Mouse (Mus musculus) hindbrain, embryonic 10.5 days (tissue): ENCODE data around the gene Il11. TPM values are rescaled to one million over a fixed set of nuclear protein-coding genes. Genes with fewer than 3 reads are reported as not detected.
A peak's percentile ranks its signal among the peaks of the same experiment; 100 is the strongest.
"Not testable (repeated sequence)": the region's sequence is repeated elsewhere in the genome, so short reads cannot be mapped to it uniquely, and the experiment has no call there.

Experiments used
- DNase-seq: peaks from one replicate; pipeline ENCODE4 v3.0.0-alpha.2; 2017; ENCODE audit warnings: low spot score
- H3K27ac ChIP-seq: fragments of 300-500 bp; sonication (generic); 2 replicates; pipeline ENCODE4 v1.5.1; 2016; ENCODE audit warnings: mild to moderate bottlenecking, moderate library complexity
- H3K27me3 ChIP-seq: fragments of 300-500 bp; sonication (generic); 2 replicates; pipeline ENCODE4 v1.6.1; 2016; ENCODE audit warnings: mild to moderate bottlenecking; ENCODE audit not compliant: poor library complexity, insufficient read depth, severe bottlenecking
- H3K36me3 ChIP-seq: fragments of 300-500 bp; sonication (generic); 2 replicates; pipeline ENCODE4 v1.6.1; 2016; ENCODE audit warnings: mild to moderate bottlenecking, moderate library complexity
- H3K4me1 ChIP-seq: fragments of 300-500 bp; sonication (generic); replicated peaks from 2 replicates; pipeline ENCODE4 v1.6.1; 2016; ENCODE audit warnings: mild to moderate bottlenecking
- H3K4me3 ChIP-seq: fragments of 300-500 bp; sonication (generic); 2 replicates; pipeline ENCODE4 v1.5.1; 2016; ENCODE audit warnings: mild to moderate bottlenecking, moderate library complexity
- H3K9me3 ChIP-seq: fragments of 300-500 bp; sonication (generic); 2 replicates; pipeline ENCODE4 v1.6.1; 2016; ENCODE audit warnings: mild to moderate bottlenecking, moderate library complexity
- WGBS: fragments of 180-500 bp; shearing (Covaris S2); methylation state at CpG from one replicate; pipeline ENCODE4 v1.1.7; 2016; 5-methylcytosine and 5-hydroxymethylcytosine counted together
- polyA plus RNA-seq: library from polyadenylated mRNA; unstranded; fragments of >200 nt; fragmentation: Nextera tagmentation; extraction: Ambion mirVana; gene quantifications from 2 replicates; pipeline ENCODE4 v1.2.1, GENCODE M21; 2016

Il11 gene
- polyA plus RNA-seq: 0.44 and 0.96 TPM in 2 replicates

GRCm38 (mm10) chr7:4782759-4783158, at the start of gene Il11, which contains the start of gene Tmem190:
Gene Il11 (minus strand): TSS chr7:4782859.
Gene Tmem190 (plus strand): TSS chr7:4782937.
- H3K9me3 ChIP-seq: 0 out of 2 replicates have a peak, but pooled peaks cover 6% of the 10 kb centered on the region
- 0 out of 2 replicates have a peak within 1 kb of the TSS, but pooled peaks have one; percentile 12 for H3K27ac ChIP-seq
- no peak for DNase-seq
- 78% methylated on average over 2 of the region's 2 CpGs for WGBS
- H3K4me1 ChIP-seq: peaks cover 20% of the 10 kb centered on the region
- peaks cover 59% of the 10 kb centered on the region for H3K27me3 ChIP-seq
- no peak within 1 kb of the TSS for H3K4me3 ChIP-seq
- no peaks in the 10 kb centered on the region for H3K36me3 ChIP-seq

GRCm38 (mm10) chr7:4830476-4830875, 47.8 kb upstream of the Il11 start:
- Histone ChIP-seq H3K36me3 (0 out of 2 replicates have a peak, but pooled peaks cover 4% of the 10 kb centered on the region), H3K9me3 (0 out of 2 replicates have a peak, but pooled peaks cover 5% of the 10 kb centered on the region), H3K4me3 (no peak overlapping the region), H3K27ac (no peak overlapping the region), H3K4me1 (0 out of 2 replicates have a peak, but pooled peaks cover 4% of the 10 kb centered on the region), H3K27me3 (peaks cover 50% of the 10 kb centered on the region)
- 5% methylated on average over 12 of the region's 12 CpGs for WGBS
- DNase-seq: no peak

- Histone ChIP-seq H3K27ac (no peak overlapping the region), H3K9me3 (0 out of 2 replicates have a peak, but pooled peaks cover 3% of the 10 kb centered on the region), H3K27me3 (peaks cover 10% of the 10 kb centered on the region), H3K4me3 (no peak overlapping the region), H3K4me1 (0 out of 2 replicates have a peak, but pooled peaks cover 12% of the 10 kb centered on the region), H3K36me3 (0 out of 2 replicates have a peak, but pooled peaks cover 4% of the 10 kb centered on the region)
- 48% methylated on average over 4 of the region's 4 CpGs for WGBS
- no peak for DNase-seq
These were observed 42.7 kb upstream of the Il11 start for GRCm38 (mm10) chr7:4825365-4825764.

GRCm38 (mm10) chr7:4822162-4822907, 39.7 kb upstream of the Il11 start:
- Histone ChIP-seq H3K9me3 (no peaks in the 10 kb centered on the region), H3K4me1 (0 out of 2 replicates have a peak, but pooled peaks cover 12% of the 10 kb centered on the region), H3K27me3 (no peaks in the 10 kb centered on the region), H3K27ac (no peak overlapping the region), H3K36me3 (no peaks in the 10 kb centered on the region), H3K4me3 (no peak overlapping the region)
- WGBS: 72% methylated on average over 6 of the region's 6 CpGs
- DNase-seq: no peak

GRCm38 (mm10) chr7:4821690-4822089, 39.0 kb upstream of the Il11 start:
- no peak overlapping the region for H3K4me3 ChIP-seq
- WGBS: 85% methylated on average over 4 of the region's 4 CpGs

GRCm38 (mm10) chr7:4820925-4821324, 38.3 kb upstream of the Il11 start:
- H3K4me3 ChIP-seq, DNase-seq, H3K27me3 ChIP-seq, H3K9me3 ChIP-seq, H3K27ac ChIP-seq, H3K36me3 ChIP-seq: not testable (repeated sequence)
- WGBS: 92% methylated on average over 7 of the region's 7 CpGs
- 0 out of 2 replicates have a peak, but pooled peaks cover 12% of the 10 kb centered on the region for H3K4me1 ChIP-seq

More at GRCm38 (mm10) chr7:4821690-4822089, 39.0 kb upstream of the Il11 start:
- H3K27ac ChIP-seq: no peak overlapping the region
- H3K36me3 ChIP-seq: no peaks in the 10 kb centered on the region
- H3K9me3 ChIP-seq: no peaks in the 10 kb centered on the region
- no peaks in the 10 kb centered on the region for H3K27me3 ChIP-seq
- no peak for DNase-seq
- H3K4me1 ChIP-seq: 0 out of 2 replicates have a peak, but pooled peaks cover 12% of the 10 kb centered on the region

GRCm38 (mm10) chr7:4816559-4816958, 33.9 kb upstream of the Il11 start:
- Histone ChIP-seq H3K27ac (no peak overlapping the region), H3K9me3 (no peaks in the 10 kb centered on the region), H3K4me3 (no peak overlapping the region), H3K27me3 (no peaks in the 10 kb centered on the region), H3K36me3 (0 out of 2 replicates have a peak, but pooled peaks cover under 1% of the 10 kb centered on the region), H3K4me1 (peaks cover 6% of the 10 kb centered on the region)
- no peak for DNase-seq

- H3K27ac ChIP-seq: peak overlapping the region; percentile 99
- DNase-seq: no peak
- no peaks in the 10 kb centered on the region for H3K9me3 ChIP-seq
- 26% methylated on average over 8 of the region's 8 CpGs for WGBS
- peaks cover 35% of the 10 kb centered on the region for H3K4me1 ChIP-seq
- H3K4me3 ChIP-seq: peak overlapping the region; percentile 99
- no peaks in the 10 kb centered on the region for H3K27me3 ChIP-seq
- H3K36me3 ChIP-seq: peaks cover 33% of the 10 kb centered on the region
These were observed 30.6 kb upstream of the Il11 start for GRCm38 (mm10) chr7:4813105-4813791.

- H3K4me1 ChIP-seq: peaks cover 35% of the 10 kb centered on the region
- H3K9me3 ChIP-seq: no peaks in the 10 kb centered on the region
- DNase-seq: peak; percentile 98
- peak within 1 kb of the TSS; percentile 99 for H3K4me3 ChIP-seq
- peaks cover 38% of the 10 kb centered on the region for H3K36me3 ChIP-seq
- peak within 1 kb of the TSS; percentile 99 for H3K27ac ChIP-seq
- WGBS: under 1% methylated on average over 62 of the region's 62 CpGs
- no peaks in the 10 kb centered on the region for H3K27me3 ChIP-seq
These were observed 29.8 kb upstream of the Il11 start, which contains the start of gene Ube2s for GRCm38 (mm10) chr7:4812303-4813104. Gene Ube2s (minus strand): TSS chr7:4812590.

GRCm38 (mm10) chr7:4811842-4812302, 29.2 kb upstream of the Il11 start:
- WGBS: under 1% methylated on average over 36 of the region's 36 CpGs
- peak overlapping the region; percentile 99 for H3K4me3 ChIP-seq
- no peaks in the 10 kb centered on the region for H3K27me3 ChIP-seq
- peak; percentile 52 for DNase-seq
- H3K36me3 ChIP-seq: peaks cover 44% of the 10 kb centered on the region
- H3K4me1 ChIP-seq: peaks cover 35% of the 10 kb centered on the region
- H3K9me3 ChIP-seq: no peaks in the 10 kb centered on the region
- peak overlapping the region; percentile 99 for H3K27ac ChIP-seq

- Histone ChIP-seq H3K4me3 (peak overlapping the region; percentile 99), H3K4me1 (peaks cover 35% of the 10 kb centered on the region), H3K36me3 (peaks cover 52% of the 10 kb centered on the region), H3K27ac (peak overlapping the region; percentile 99)
- H3K9me3 ChIP-seq, DNase-seq, H3K27me3 ChIP-seq: not testable (repeated sequence)
- 46% methylated on average over 10 of the region's 10 CpGs for WGBS
These were observed 28.5 kb upstream of the Il11 start for GRCm38 (mm10) chr7:4811131-4811530.

- H3K4me1 ChIP-seq: peaks cover 29% of the 10 kb centered on the region
These were observed 24.1 kb upstream of the Il11 start for GRCm38 (mm10) chr7:4806716-4807115.

More at GRCm38 (mm10) chr7:4806716-4807115, 24.1 kb upstream of the Il11 start:
- Histone ChIP-seq H3K27me3 (no peaks in the 10 kb centered on the region), H3K9me3 (no peaks in the 10 kb centered on the region), H3K27ac (no peak overlapping the region), H3K36me3 (peaks cover 76% of the 10 kb centered on the region), H3K4me3 (no peak overlapping the region)
- WGBS: 93% methylated on average over 7 of the region's 7 CpGs
- no peak for DNase-seq
